Mouse (Mus musculus) G1E (cell line): ENCODE results near the gene Wdr26. TPM values are rescaled to one million over a fixed set of nuclear protein-coding genes. Genes with fewer than 3 reads are reported as not detected.

Experiments used
- ATAC-seq: 2 replicates; pipeline ENCODE4 v1.8.0; 2016; ENCODE audit warnings: mild to moderate bottlenecking; ENCODE audit not compliant: insufficient number of reproducible peaks, poor library complexity, low FRiP score, severe bottlenecking; ENCODE audit errors: extremely low read depth
- DNase-seq: peaks from one replicate; pipeline ENCODE4 v3.0.0; 2012; ENCODE audit warnings: low spot score
- H3K27me3 ChIP-seq: 2 replicates; pipeline ENCODE4 v1.6.1; 2012; ENCODE audit warnings: mild to moderate bottlenecking, low read length, inconsistent platforms; ENCODE audit not compliant: insufficient read depth
- H3K36me3 ChIP-seq: replicated peaks from 2 replicates; pipeline ENCODE3; 2012; ENCODE audit warnings: mild to moderate bottlenecking, inconsistent platforms
- H3K4me1 ChIP-seq: 2 replicates; pipeline ENCODE4 v1.6.1; 2012; ENCODE audit warnings: low read depth, low read length, inconsistent platforms, mixed read lengths; ENCODE audit not compliant: insufficient read depth
- H3K4me3 ChIP-seq: 2 replicates; pipeline ENCODE4 v1.5.1; 2012; ENCODE audit warnings: low read depth, mild to moderate bottlenecking, inconsistent platforms, low read length, moderate library complexity, mixed read lengths
- H3K9me3 ChIP-seq: replicated peaks from 2 replicates; pipeline ENCODE4 v1.6.1; 2012; ENCODE audit warnings: inconsistent platforms
- CTCF ChIP-seq: IDR thresholded peaks from 2 replicates; pipeline ENCODE4 v1.5.1; 2012; ENCODE audit warnings: low read depth, low read length, inconsistent platforms, mixed read lengths
- GATA1 ChIP-seq: IDR thresholded peaks from 2 replicates; pipeline ENCODE4 v1.6.1; 2012; ENCODE audit warnings: borderline replicate concordance, low read length, inconsistent platforms, mixed read lengths
- GATA2 ChIP-seq: IDR thresholded peaks from 2 replicates; pipeline ENCODE4 v1.6.1; 2012; ENCODE audit warnings: low read depth, low read length, inconsistent platforms, borderline replicate concordance
- POLR2AphosphoS5 ChIP-seq: IDR thresholded peaks from 2 replicates; pipeline ENCODE4 v1.6.1; 2012; ENCODE audit warnings: low read depth, low read length, inconsistent platforms; ENCODE audit not compliant: insufficient replicate concordance
- TAL1 ChIP-seq: conservative IDR thresholded peaks from 2 replicates; pipeline ENCODE4 v1.6.1; 2012; ENCODE audit warnings: low read depth, low read length, inconsistent platforms, mixed read lengths
- polyA plus RNA-seq: library from polyadenylated mRNA; stranded (reverse); fragments of >175 nt; gene quantifications from 2 replicates; pipeline ENCODE4 v1.2.3, GENCODE M21; 2012
- total RNA-seq, 2 experiments: library from RNA; stranded (forward) in 1 of 2; stranded (reverse) in 1 of 2; fragments of 200-1000 nt in 1 of 2; fragments of >200 nt in 1 of 2; fragmentation: Nextera tagmentation in 1 of 2; gene quantifications; 2 replicates each; pipeline ENCODE4 v1.2.3; 2014 to 2017

The Wdr26 gene
- total and polyA plus RNA-seq, 3 experiments: 28.1 to 297 (median 101) TPM

DNA sequence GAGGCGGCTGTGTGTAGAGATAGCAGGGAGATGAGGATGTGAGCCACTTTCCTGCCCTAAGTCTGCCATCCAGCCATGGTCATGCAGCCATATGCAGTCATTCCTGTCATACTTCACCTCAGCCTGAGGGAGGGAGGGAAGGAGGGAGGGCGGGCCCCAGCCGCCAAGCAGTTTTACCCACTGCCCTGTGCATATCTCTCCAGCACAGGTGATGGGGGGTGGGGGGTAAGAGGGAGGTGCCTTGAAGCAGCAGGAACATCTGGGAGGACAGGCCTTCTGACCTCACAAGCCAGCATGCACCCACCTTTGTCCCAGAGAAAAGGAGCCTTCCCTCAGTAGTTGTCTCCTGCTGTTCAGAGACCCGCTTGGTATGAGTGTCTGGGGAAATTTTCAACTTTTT, 4.5 kb upstream of the Wdr26 start:
- Histone ChIP-seq H3K4me3 (peak overlapping the region; percentile 55; the same call in 1 of the 2 replicates), H3K4me1 (peaks cover 40% of the 10 kb centered on the region), H3K27me3 (no peaks in the 10 kb centered on the region), H3K9me3 (no peaks in the 10 kb centered on the region), H3K36me3 (peaks cover 23% of the 10 kb centered on the region)
- TF ChIP-seq TAL1 (peak; percentile 50), GATA1 (no peak), POLR2AphosphoS5 (no peak), CTCF (no peak), GATA2 (no peak)
- ATAC-seq (peak; percentile 35; the same call in 1 of the 2 replicates), DNase-seq (peak; percentile 32)

DNA sequence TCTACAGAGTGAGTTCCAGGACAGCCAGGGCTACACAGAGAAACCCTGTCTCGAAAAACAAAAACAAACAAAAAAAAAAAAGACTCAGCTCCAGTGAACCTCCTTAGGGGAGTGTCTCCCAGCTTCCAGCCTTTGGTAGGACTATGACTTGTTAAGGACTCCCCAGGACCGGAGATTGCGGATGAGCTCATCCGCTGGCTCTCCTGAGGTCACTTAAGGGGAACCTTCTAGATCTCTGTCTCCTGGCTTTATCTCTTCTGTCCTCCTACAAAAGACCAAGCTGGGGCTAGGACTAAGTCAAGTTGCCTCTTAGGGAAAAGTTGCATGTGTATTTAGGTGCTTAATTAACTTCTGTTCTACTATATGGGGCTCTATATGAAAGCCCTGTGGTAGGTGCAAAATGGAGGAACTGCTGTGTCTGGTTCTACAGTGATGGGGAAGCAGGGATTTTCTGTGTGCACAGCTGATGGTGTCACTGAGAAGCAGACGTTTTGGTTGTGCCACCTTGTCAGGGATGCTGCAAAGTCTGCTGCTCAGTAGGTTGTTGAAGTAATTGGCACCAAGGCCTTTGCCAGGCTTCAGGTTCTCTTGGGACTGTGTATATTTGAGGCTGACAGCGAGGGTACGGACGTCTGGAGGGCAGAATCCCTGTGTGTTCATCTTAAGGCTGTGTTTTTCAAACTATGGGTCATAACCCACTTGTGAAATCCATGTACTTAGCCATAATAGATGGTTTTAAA, 2.7 kb upstream of the Wdr26 start:
- Histone ChIP-seq H3K4me3 (no peak overlapping the region), H3K27me3 (no peaks in the 10 kb centered on the region), H3K9me3 (no peaks in the 10 kb centered on the region), H3K4me1 (peaks cover 52% of the 10 kb centered on the region), H3K36me3 (peaks cover 24% of the 10 kb centered on the region)
- DNase-seq: no peak
- no peak for TF ChIP-seq GATA1
- no peak for TF ChIP-seq TAL1
- no peak for TF ChIP-seq CTCF
- no peak for TF ChIP-seq POLR2AphosphoS5
- TF ChIP-seq GATA2: no peak
- no peak for ATAC-seq

DNA sequence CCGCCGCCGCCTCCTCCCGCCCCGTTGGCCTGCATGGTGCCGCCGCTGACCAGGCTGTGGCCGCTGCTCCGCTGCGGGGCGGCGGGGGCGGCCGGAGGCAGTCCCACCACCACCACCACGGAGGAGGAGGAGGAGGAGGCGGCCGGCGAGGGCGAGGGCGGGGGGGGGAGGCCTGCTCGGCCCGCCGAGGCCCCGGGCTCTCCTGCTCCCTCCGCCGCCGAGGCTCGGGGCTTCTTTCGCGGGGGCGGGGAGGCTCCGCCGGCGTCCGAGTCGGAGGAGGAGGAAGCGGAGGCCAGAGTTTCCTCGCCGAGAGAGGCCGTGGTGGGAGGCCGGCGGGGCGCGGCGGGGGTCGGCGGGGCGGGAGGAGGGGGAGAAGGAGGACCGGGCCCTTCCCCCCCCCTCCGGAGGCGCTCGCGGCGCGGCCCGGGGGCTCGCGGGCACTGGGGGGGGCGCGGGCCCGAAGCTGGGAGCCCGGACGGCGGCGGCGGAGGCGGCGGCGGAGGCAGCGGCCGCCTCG, 340 bp downstream of the Wdr26 start:
- Histone ChIP-seq H3K36me3 (peaks cover 34% of the 10 kb centered on the region), H3K4me3 (peak overlapping the region; percentile 87), H3K4me1 (peaks cover 50% of the 10 kb centered on the region), H3K27me3 (no peaks in the 10 kb centered on the region), H3K9me3 (no peaks in the 10 kb centered on the region)
- ATAC-seq (no peak), DNase-seq (no peak)
- TF ChIP-seq GATA1 (no peak), GATA2 (no peak), TAL1 (no peak), POLR2AphosphoS5 (no peak), CTCF (no peak)

DNA sequence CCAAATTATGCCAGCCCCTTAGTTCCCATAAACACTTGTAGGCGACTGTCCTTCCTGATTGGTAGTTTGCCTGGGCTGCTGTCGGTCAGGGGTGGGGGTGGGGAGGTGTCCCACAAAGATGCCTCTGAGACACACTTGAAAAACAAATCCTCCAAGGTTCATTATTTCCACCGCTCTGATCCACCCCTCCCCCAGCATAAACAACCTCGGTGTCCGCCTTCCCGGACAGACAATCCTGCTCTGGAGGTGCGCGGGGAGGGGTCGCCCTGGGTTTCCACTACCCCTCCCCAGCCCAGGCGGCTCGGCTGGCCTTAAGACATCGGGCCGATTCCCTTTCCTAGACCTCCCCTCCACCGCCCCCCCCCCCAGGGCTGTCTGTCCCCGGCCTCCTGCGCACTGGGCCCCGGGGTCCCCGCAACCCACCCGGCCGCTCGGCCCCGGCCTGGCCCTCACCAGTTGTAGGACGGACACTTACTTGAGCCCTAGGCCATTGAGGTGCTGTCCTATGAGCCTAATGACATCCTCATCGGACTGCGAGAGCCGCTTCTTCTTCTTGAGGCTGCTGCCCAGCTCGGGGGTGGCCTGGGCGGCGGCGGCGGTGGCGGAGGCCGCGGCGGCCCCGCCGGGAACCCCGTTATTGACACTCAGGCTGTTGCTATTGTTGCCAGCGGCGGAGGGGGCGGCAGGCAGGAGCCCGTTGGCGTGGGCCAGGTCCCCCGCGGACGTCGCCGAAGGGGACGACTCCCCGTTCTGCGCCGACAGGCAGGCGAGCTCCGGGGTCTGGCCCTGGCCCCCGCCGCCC, 999 bp downstream of the Wdr26 start:
- peak; percentile 39 for DNase-seq
- H3K4me3 ChIP-seq: peak overlapping the region; percentile 87
- TF ChIP-seq GATA1 (no peak), GATA2 (no peak), TAL1 (no peak), CTCF (no peak), POLR2AphosphoS5 (no peak)
- H3K4me1 ChIP-seq: peaks cover 43% of the 10 kb centered on the region
- ATAC-seq: no peak
- no peaks in the 10 kb centered on the region for H3K27me3 ChIP-seq
- peaks cover 33% of the 10 kb centered on the region for H3K36me3 ChIP-seq
- no peaks in the 10 kb centered on the region for H3K9me3 ChIP-seq

DNA sequence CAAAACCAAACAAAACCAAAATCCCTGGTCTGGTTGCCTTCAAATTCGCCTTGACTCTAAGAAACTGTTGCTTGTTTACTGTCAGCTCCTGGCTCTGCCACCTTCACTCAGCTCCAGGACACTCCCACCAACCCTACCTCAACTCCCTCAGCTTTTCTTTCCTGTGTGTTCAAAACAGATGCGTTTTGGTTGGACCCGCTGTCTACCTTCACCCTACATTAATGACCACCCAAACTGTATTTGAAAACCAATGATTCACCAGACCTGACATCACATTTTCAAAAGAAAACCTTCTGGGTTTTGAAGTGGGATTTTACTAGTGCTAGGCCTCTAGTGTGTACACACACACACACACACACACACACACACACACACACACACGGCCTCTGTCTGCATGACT, 1.7 kb downstream of the Wdr26 start:
- no peaks in the 10 kb centered on the region for H3K27me3 ChIP-seq
- DNase-seq: no peak
- peak overlapping the region; percentile 87 for H3K4me3 ChIP-seq
- peaks cover 34% of the 10 kb centered on the region for H3K36me3 ChIP-seq
- TF ChIP-seq POLR2AphosphoS5: no peak
- no peak for TF ChIP-seq GATA1
- TF ChIP-seq TAL1: no peak
- TF ChIP-seq GATA2: no peak
- TF ChIP-seq CTCF: no peak
- H3K9me3 ChIP-seq: no peaks in the 10 kb centered on the region
- peaks cover 40% of the 10 kb centered on the region for H3K4me1 ChIP-seq
- no peak for ATAC-seq

DNA sequence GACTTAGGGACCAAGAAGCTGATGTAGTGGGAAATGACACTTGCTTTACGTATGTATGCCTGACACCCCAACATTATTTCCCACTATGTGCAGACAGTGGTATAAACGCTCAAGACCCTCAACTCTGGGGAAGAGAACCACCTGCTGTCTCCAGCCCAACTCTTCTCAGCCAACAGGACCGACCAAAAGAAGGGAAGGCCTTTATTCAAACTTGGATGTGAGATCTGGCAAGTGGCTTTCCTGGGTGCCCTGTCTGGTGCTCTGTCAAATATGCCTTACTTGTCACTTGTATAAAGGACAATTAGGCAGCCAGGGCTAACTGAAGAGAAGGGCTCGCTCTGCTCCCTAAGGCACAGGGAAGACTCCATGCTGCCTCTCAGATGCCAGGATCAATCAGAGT, 12.4 kb downstream of the Wdr26 start:
- DNase-seq (no peak), ATAC-seq (no peak)
- Histone ChIP-seq H3K36me3 (peaks cover 86% of the 10 kb centered on the region), H3K4me3 (no peak overlapping the region), H3K9me3 (no peaks in the 10 kb centered on the region), H3K4me1 (no peaks in the 10 kb centered on the region; the same call in 1 of the 2 replicates), H3K27me3 (no peaks in the 10 kb centered on the region)
- TF ChIP-seq POLR2AphosphoS5: no peak
- no peak for TF ChIP-seq GATA2
